Mouse (Mus musculus) sigmoid colon, adult 10 weeks (tissue): ENCODE data around the gene Ptpn11. TPM values are rescaled to one million over a fixed set of nuclear protein-coding genes. Genes with fewer than 3 reads are reported as not detected.

Experiments
- polyA plus RNA-seq: library from polyadenylated mRNA; stranded (reverse); fragments of 350-450 nt; fragmentation: Illumina TruSeq; extraction: RNeasy Lipid Tissue Mini Kit (QIAGEN cat#74804); gene quantifications from one replicate; pipeline ENCODE4 v1.2.3, GENCODE M21; 2014; ENCODE audit warnings: low read depth, low replicate concordance

Ptpn11 gene
- polyA plus RNA-seq, result 26.6 TPM

GRCm38 (mm10) chr5:121190836-121191583, at the start of gene Ptpn11:
Gene Ptpn11 (minus strand): TSS chr5:121191397.

GRCm38 (mm10) chr5:121219980-121220731, 29.0 kb upstream of the Ptpn11 start, which contains the start of gene Hectd4:
Gene Hectd4 (plus strand): TSS chr5:121220219.

GRCm38 (mm10) chr5:121204132-121205089, 13.2 kb upstream of the Ptpn11 start, which contains the start of gene Rpl6:
Gene Rpl6 (plus strand): TSS chr5:121204481.

Other genes starting within 250 kb of the Ptpn11 start
- gene Rph3a, start 181.3 kb downstream of the Ptpn11 start, polyA plus RNA-seq, result not detected
- 257 TPM for gene Rpl6, start 13.1 kb upstream of the Ptpn11 start, polyA plus RNA-seq
- 4.0 TPM for gene Hectd4, start 28.8 kb upstream of the Ptpn11 start, polyA plus RNA-seq
- gene Trafd1, start 194.2 kb upstream of the Ptpn11 start, polyA plus RNA-seq, result 24.5 TPM
- 27.3 TPM for gene Naa25, start 206.5 kb upstream of the Ptpn11 start, polyA plus RNA-seq